Comparison of ENCODE assay signal across 24 mouse cellular contexts in genomic region chr1:89666154-89666553, GRCm38 (mm10).
DNase-seq lines count a peak whose midpoint lies in the region; ATAC-seq lines count a peak whose summit lies in the region.
"Had no signal": no experiment of that assay in that cellular context is flagged by ENCODE, and none has a peak within 500 bp of the region (broad histone marks: within the 10 kb centered on the region; RNA-seq: fewer than 3 reads in every experiment).

No protein-coding gene starts in this region.

- no peak for ATAC-seq in hindbrain, embryonic 13.5 days (ENCODE audit: low FRiP score)
- peak; percentile 67 for ATAC-seq in liver, embryonic 12.5 days
- 0 out of 2 replicates have a peak, but pooled peaks have one; percentile 37 for ATAC-seq in liver, embryonic 15.5 days (ENCODE audit: insufficient read depth)
- ATAC-seq: activated CD4-positive, CD25-positive, alpha-beta regulatory T cell, adult 4 months; CD4-positive, CD25-positive, alpha-beta regulatory T cell, adult 4 months; forebrain, embryonic 13.5 days; forebrain, embryonic 15.5 days; forebrain, postnatal 0 days; Patski had no signal

- H3K9me3 ChIP-seq in hindbrain, embryonic 13.5 days: no peaks in the 10 kb centered on the region
- H3K9me3 ChIP-seq in hindbrain, embryonic 10.5 days: no peaks in the 10 kb centered on the region
- H3K9me3 ChIP-seq in liver, embryonic 12.5 days (replicated peaks): no peaks in the 10 kb centered on the region
- H3K9me3 ChIP-seq in liver, embryonic 15.5 days (replicated peaks): no peaks in the 10 kb centered on the region
- H3K9me3 ChIP-seq: embryonic facial prominence, embryonic 10.5 days; embryonic facial prominence, embryonic 12.5 days; forebrain, embryonic 13.5 days; forebrain, embryonic 15.5 days had no signal

- no peak for DNase-seq in hindbrain, embryonic 10.5 days (ENCODE audit: low spot score)
- no peak for DNase-seq in liver
- no peak for DNase-seq in cerebellum, postnatal 14 days
- DNase-seq: adrenal gland, adult 8-10 months; adrenal gland, postnatal 14 days; adrenal gland, postnatal 36 days; B cell, adult 2 months; cerebellum, adult 11-12 months; cerebellum, adult 8-10 months; cerebellum, adult 9-11 months; cerebellum, postnatal 25 days; forebrain, postnatal 0 days had no signal

- H3K9ac ChIP-seq in hindbrain, embryonic 13.5 days: no peak overlapping the region
- no peak overlapping the region for H3K9ac ChIP-seq in liver, embryonic 12.5 days
- no peak overlapping the region for H3K9ac ChIP-seq in liver, embryonic 15.5 days
- H3K9ac ChIP-seq: embryonic facial prominence, embryonic 12.5 days; forebrain, embryonic 13.5 days; forebrain, embryonic 15.5 days; forebrain, postnatal 0 days had no signal

- 92% methylated on average over 5 of the region's 5 CpGs for WGBS in hindbrain, embryonic 13.5 days
- WGBS in hindbrain, embryonic 10.5 days: 91% methylated on average over 5 of the region's 5 CpGs
- 33% methylated on average over 5 of the region's 5 CpGs for WGBS in liver, embryonic 12.5 days (ENCODE audit: insufficient replicate concordance)
- WGBS in liver, embryonic 15.5 days (ENCODE audit: insufficient replicate concordance): 42% methylated on average over 5 of the region's 5 CpGs

- H3K4me3 ChIP-seq in hindbrain, embryonic 13.5 days: no peak overlapping the region
- no peak overlapping the region for H3K4me3 ChIP-seq in hindbrain, embryonic 10.5 days
- no peak overlapping the region for H3K4me3 ChIP-seq in liver, embryonic 12.5 days
- no peak overlapping the region for H3K4me3 ChIP-seq in liver, embryonic 15.5 days (replicated peaks)
- H3K4me3 ChIP-seq: embryonic facial prominence, embryonic 10.5 days; embryonic facial prominence, embryonic 12.5 days; forebrain, embryonic 13.5 days; forebrain, embryonic 15.5 days had no signal

- no peak overlapping the region for H3K4me2 ChIP-seq in hindbrain, embryonic 13.5 days
- H3K4me2 ChIP-seq in liver, embryonic 12.5 days: no peak overlapping the region
- no peak overlapping the region for H3K4me2 ChIP-seq in liver, embryonic 15.5 days
- H3K4me2 ChIP-seq: embryonic facial prominence, embryonic 12.5 days; forebrain, embryonic 13.5 days; forebrain, embryonic 15.5 days had no signal

- peaks cover 29% of the 10 kb centered on the region for H3K4me1 ChIP-seq in hindbrain, embryonic 13.5 days (replicated peaks)
- H3K4me1 ChIP-seq in hindbrain, embryonic 10.5 days (replicated peaks): peaks cover 14% of the 10 kb centered on the region
- peaks cover 9% of the 10 kb centered on the region for H3K4me1 ChIP-seq in liver, embryonic 12.5 days
- no peaks in the 10 kb centered on the region for H3K4me1 ChIP-seq in liver, embryonic 15.5 days (replicated peaks)

- 0 out of 2 replicates have a peak overlapping the region, but pooled peaks have one; percentile 12 for H3K27ac ChIP-seq in hindbrain, embryonic 13.5 days
- H3K27ac ChIP-seq in hindbrain, embryonic 10.5 days: no peak overlapping the region
- no peak overlapping the region for H3K27ac ChIP-seq in liver, embryonic 12.5 days
- no peak overlapping the region for H3K27ac ChIP-seq in liver, embryonic 15.5 days (replicated peaks)
- H3K27ac ChIP-seq: embryonic facial prominence, embryonic 10.5 days; embryonic facial prominence, embryonic 12.5 days; forebrain, embryonic 13.5 days; forebrain, embryonic 15.5 days had no signal

- peaks cover 35% of the 10 kb centered on the region for H3K36me3 ChIP-seq in hindbrain, embryonic 13.5 days
- peaks cover 64% of the 10 kb centered on the region for H3K36me3 ChIP-seq in hindbrain, embryonic 10.5 days
- peaks cover 7% of the 10 kb centered on the region for H3K36me3 ChIP-seq in liver, embryonic 12.5 days
- peaks cover 5% of the 10 kb centered on the region; the same call in 1 of the 2 replicates for H3K36me3 ChIP-seq in liver, embryonic 15.5 days (replicated peaks)
- H3K36me3 ChIP-seq: G1E had no signal

- H3K27me3 ChIP-seq in hindbrain, embryonic 13.5 days: 0 out of 2 replicates have a peak, but pooled peaks cover 4% of the 10 kb centered on the region
- no peaks in the 10 kb centered on the region for H3K27me3 ChIP-seq in hindbrain, embryonic 10.5 days (ENCODE audit: insufficient read depth, poor library complexity, severe bottlenecking)
- H3K27me3 ChIP-seq in liver, embryonic 12.5 days (replicated peaks): no peaks in the 10 kb centered on the region
- no peaks in the 10 kb centered on the region for H3K27me3 ChIP-seq in liver, embryonic 15.5 days
- H3K27me3 ChIP-seq: CH12.LX; embryonic facial prominence, embryonic 12.5 days; Patski had no signal
